Mouse (Mus musculus) ES-E14 (cell line): ENCODE data around the gene Fam25c. TPM values are rescaled to one million over a fixed set of nuclear protein-coding genes. Genes with fewer than 3 reads are reported as not detected.

Source experiments
- DNase-seq: peaks from one replicate; pipeline ENCODE4 v3.0.0-alpha.2; 2013; ENCODE audit warnings: low read depth, low spot score
- H3K27ac ChIP-seq: 2 replicates; pipeline ENCODE4 v1.5.1; 2012; ENCODE audit warnings: low read depth, mild to moderate bottlenecking, low read length, moderate library complexity, mixed read lengths; ENCODE audit not compliant: poor library complexity, insufficient read depth, severe bottlenecking
- H3K36me3 ChIP-seq: 2 replicates; pipeline ENCODE4 v1.6.1; 2012; ENCODE audit warnings: mild to moderate bottlenecking, low read length, moderate library complexity, mixed read lengths; ENCODE audit not compliant: control insufficient read depth, poor library complexity, insufficient read depth, severe bottlenecking
- H3K4me1 ChIP-seq, 2 experiments: fragments of 150-350 bp in 1 of 2; sonication (generic) in 1 of 2; 2 replicates each; pipeline ENCODE4 v1.6.1; 2012; ENCODE audit warnings: low read length in 2 of 2, mild to moderate bottlenecking in 1 of 2, mixed read lengths in 1 of 2; ENCODE audit not compliant: control insufficient read depth in 2 of 2, insufficient read depth in 2 of 2, poor library complexity in 1 of 2
- H3K4me3 ChIP-seq, 2 experiments: fragments of 150-350 bp in 1 of 2; sonication (generic) in 1 of 2; 2 replicates each; pipeline ENCODE4 v1.5.1; 2012; ENCODE audit warnings: low read length in 2 of 2, low read depth in 1 of 2, mild to moderate bottlenecking in 1 of 2, mixed read lengths in 1 of 2; ENCODE audit not compliant: insufficient read depth in 1 of 2, poor library complexity in 1 of 2, severe bottlenecking in 1 of 2
- H3K9ac ChIP-seq: 2 replicates; pipeline ENCODE4 v1.6.1; 2012; ENCODE audit warnings: low read depth, mild to moderate bottlenecking, low read length, mixed read lengths; ENCODE audit not compliant: poor library complexity, insufficient read depth, severe bottlenecking
- H3K9me3 ChIP-seq: fragments of 150-350 bp; sonication (generic); 2 replicates; pipeline ENCODE4 v1.6.1; 2012; ENCODE audit warnings: low read depth, mild to moderate bottlenecking, low read length; ENCODE audit not compliant: control insufficient read depth, insufficient read depth
- CHD2 ChIP-seq: IDR thresholded peaks from 2 replicates; pipeline ENCODE4 v1.6.1; 2014; ENCODE audit warnings: mild to moderate bottlenecking, low read depth, low read length, inconsistent platforms
- HCFC1 ChIP-seq: IDR thresholded peaks from 2 replicates; pipeline ENCODE4 v1.6.1; 2012; ENCODE audit warnings: low read length, inconsistent platforms, borderline replicate concordance; ENCODE audit not compliant: insufficient read depth
- MAFK ChIP-seq: IDR thresholded peaks from 2 replicates; pipeline ENCODE4 v1.6.1; 2014; ENCODE audit warnings: mild to moderate bottlenecking, low read depth, low read length, inconsistent platforms; ENCODE audit not compliant: insufficient read depth
- ZC3H11A ChIP-seq: IDR thresholded peaks from 2 replicates; pipeline ENCODE4 v1.6.1; 2012; ENCODE audit warnings: low read depth, mild to moderate bottlenecking, inconsistent platforms, low read length, borderline replicate concordance
- ZNF384 ChIP-seq: IDR thresholded peaks from 2 replicates; pipeline ENCODE4 v1.6.1; 2012; ENCODE audit warnings: low read depth, low read length, inconsistent platforms
- in situ Hi-C, 2 experiments: fragments of 600-800 bp; cut with MboI; formaldehyde crosslinking; loops; one replicate each; pipeline ENCODE4 v1.15.1; 2025; ENCODE audit warnings: low sequenced_read_pairs in 2 of 2, inconsistent platforms in 1 of 2; ENCODE audit not compliant: unreplicated experiment in 2 of 2
- total RNA-seq: library from RNA; depleted of rRNA; stranded (reverse); fragments of 300-350 nt; gene quantifications from 2 replicates; pipeline ENCODE4 v1.2.3, GENCODE M21; 2012

Gene Fam25c
- total RNA-seq, 1 experiment, result 145 TPM

- in situ Hi-C loops, result loop anchor here in 1 of 2 experiments (25.0 kb wide), 1 partner anchor 390 kb away; no protein-coding TSS in a partner anchor
- no peak overlapping the region for H3K27ac ChIP-seq
- no peak for DNase-seq
- peaks cover 4 to 21% of the 10 kb centered on the region in 2 experiments; a peak in 2 of 4 replicates for H3K4me1 ChIP-seq
- H3K4me3 ChIP-seq, result no peak overlapping the region
- peaks cover 18% of the 10 kb centered on the region for H3K36me3 ChIP-seq
- no peak overlapping the region for H3K9ac ChIP-seq
- H3K9me3 ChIP-seq, result no peaks in the 10 kb centered on the region
- TF ChIP-seq MAFK (no peak), CHD2 (no peak), ZC3H11A (no peak), HCFC1 (no peak), ZNF384 (no peak)
Observed at GRCm38 (mm10) chr14:34347084-34347483, 8.1 kb downstream of the Fam25c start.

- Histone ChIP-seq H3K4me3 (no peak overlapping the region), H3K27ac (peak overlapping the region; percentile 42; the same call in 1 of the 2 replicates), H3K9me3 (no peaks in the 10 kb centered on the region), H3K4me1 (peaks cover 0 to 14% of the 10 kb centered on the region in 2 experiments; a peak in 1 of 4 replicates), H3K9ac (no peak overlapping the region), H3K36me3 (peaks cover 25% of the 10 kb centered on the region)
- TF ChIP-seq HCFC1, result no peak
- TF ChIP-seq ZNF384, result no peak
- TF ChIP-seq MAFK, result no peak
- no peak for TF ChIP-seq ZC3H11A
- no peak for TF ChIP-seq CHD2
- in situ Hi-C loops, result loop anchor here in 1 of 2 experiments (25.0 kb wide), 1 partner anchor 391 kb away; no protein-coding TSS in a partner anchor
- no peak for DNase-seq
Observed at GRCm38 (mm10) chr14:34345771-34346566, 9.3 kb downstream of the Fam25c start.

DNA sequence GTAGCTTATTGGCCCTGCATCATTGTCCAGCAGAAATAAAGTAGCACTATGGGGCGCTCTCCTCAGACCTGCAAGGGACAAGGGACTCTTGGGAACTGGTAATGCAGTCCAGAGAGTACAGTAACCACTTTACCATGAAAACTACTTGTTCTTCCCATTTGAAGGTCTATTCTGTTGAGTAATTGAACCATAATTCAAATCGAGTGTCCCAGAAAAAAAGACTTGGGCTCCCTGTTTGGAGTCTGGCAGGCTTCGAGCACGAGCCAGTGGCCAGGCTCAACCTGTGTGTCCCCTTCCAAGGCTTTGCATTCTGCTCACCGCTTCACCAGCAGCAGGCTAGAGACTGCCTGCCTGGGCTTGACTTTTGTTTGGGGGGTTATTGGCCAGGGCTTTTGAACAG is 10.9 kb downstream of the Fam25c start:
- in situ Hi-C loops, result loop anchor here in 1 of 2 experiments (25.0 kb wide), 1 partner anchor 393 kb away; no protein-coding TSS in a partner anchor
- H3K9ac ChIP-seq, result no peak overlapping the region
- TF ChIP-seq ZNF384 (no peak), HCFC1 (no peak), ZC3H11A (no peak), CHD2 (no peak), MAFK (no peak)
- no peaks in the 10 kb centered on the region for H3K9me3 ChIP-seq
- no peak overlapping the region for H3K27ac ChIP-seq
- H3K4me1 ChIP-seq, result peaks cover 0 to 8% of the 10 kb centered on the region in 2 experiments; a peak in 1 of 4 replicates
- no peak overlapping the region for H3K4me3 ChIP-seq
- H3K36me3 ChIP-seq, result peaks cover 24% of the 10 kb centered on the region
- no peak for DNase-seq

DNA sequence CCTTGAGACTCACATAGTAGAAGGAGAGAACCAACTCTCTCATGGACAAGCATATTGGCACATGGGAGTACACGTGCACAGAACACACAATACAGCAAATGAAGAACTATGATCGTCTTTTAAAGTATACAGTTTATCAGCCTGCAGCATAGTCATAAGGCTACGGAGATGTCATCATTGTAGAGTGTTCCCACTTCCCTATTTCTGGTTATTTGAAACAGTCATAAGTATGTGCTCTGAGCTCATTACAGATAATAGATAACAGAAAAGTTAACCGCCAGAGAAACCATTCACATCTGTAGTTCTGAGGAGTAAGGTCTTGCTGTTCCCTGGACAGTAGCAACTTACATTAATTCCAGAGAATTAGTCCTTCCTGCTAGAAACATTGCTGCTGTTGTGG is 12.2 kb downstream of the Fam25c start:
- in situ Hi-C loops, result loop anchor here in 1 of 2 experiments (25.0 kb wide), 1 partner anchor 394 kb away; no protein-coding TSS in a partner anchor
- TF ChIP-seq CHD2, result no peak
- TF ChIP-seq HCFC1, result no peak
- TF ChIP-seq ZNF384, result no peak
- no peaks in the 10 kb centered on the region for H3K9me3 ChIP-seq
- H3K27ac ChIP-seq, result no peak overlapping the region
- H3K9ac ChIP-seq, result no peak overlapping the region
- H3K36me3 ChIP-seq, result peaks cover 31% of the 10 kb centered on the region
- peaks cover 0 to 5% of the 10 kb centered on the region in 2 experiments; a peak in 1 of 4 replicates for H3K4me1 ChIP-seq
- no peak for DNase-seq
- H3K4me3 ChIP-seq, result no peak overlapping the region
